Mouse (Mus musculus) frontal cortex, postnatal 14 days (tissue): ENCODE measurements around the gene Tbc1d17.

ENCODE experiments used
- DNase-seq, 2 experiments: peaks; one replicate each; pipeline ENCODE4 v3.0.0; 2022; ENCODE audit warnings: low spot score in 2 of 2

The Tbc1d17 gene

DNA sequence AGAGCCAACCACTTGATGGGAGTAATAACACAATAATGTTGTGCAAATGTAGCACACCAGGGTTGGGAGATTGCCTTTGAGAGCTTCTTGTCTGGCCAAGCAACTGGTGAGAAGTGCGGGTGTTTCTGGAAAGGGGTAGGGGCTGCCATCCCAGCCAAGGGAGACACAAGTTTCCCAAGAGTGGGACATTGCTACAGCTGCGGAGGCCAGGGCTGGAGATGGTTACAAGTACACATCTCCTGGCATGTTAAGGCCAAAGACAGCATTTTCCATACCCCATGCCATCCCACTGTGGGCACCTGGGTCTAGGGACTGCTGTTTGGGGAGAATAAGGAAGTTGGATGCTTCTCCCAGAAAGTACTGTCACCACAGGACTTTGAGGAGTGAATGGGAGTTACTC lies 4.2 kb upstream of the Tbc1d17 start:
- no peak for DNase-seq

GRCm38 (mm10) chr7:44852259-44853027 lies 3.6 kb upstream of the Tbc1d17 start:
- DNase-seq, result no peak

- no peak for DNase-seq
Observed at GRCm38 (mm10) chr7:44851625-44852234, 2.9 kb upstream of the Tbc1d17 start.

DNA sequence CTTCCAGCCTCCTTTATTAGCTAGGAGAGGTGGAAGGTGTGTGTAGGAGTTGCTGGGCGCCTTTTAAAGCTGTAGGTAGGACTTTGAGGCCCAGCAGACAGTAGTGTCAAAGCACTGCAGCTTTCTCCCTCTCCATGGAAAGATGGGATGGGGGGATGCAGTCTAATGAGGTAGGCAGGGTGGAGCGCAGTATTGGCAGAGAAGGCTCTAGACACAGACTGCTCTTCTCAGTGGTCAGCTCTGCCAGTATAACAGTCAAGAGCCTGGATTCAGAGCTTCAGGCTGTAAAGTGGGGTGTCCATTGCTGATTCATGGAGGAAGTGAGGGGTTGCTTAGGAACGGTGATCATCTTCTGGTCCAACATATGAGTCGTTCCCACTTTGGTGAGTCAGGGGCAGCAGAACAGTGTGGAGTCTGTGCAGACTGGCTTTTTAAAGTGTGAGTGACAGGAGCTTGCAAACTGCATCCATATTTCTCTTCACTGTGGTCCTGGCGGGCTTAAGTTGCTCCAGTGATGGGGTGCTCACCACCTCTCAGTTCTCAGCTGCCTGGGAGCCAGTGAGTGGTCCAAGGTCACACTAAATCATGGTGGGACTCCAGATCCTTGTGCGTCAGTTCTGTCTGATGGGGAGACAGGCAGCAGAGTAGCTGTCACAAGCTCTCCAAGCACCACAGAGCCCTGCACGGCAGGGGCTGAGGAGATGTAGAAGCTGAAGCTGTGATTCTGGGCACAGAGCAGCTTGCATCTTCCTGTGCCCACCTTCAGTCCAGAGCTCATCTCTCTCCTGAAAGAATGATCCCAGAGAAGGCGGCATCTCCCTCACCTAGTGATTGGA lies 2.1 kb upstream of the Tbc1d17 start:
- DNase-seq, result no peak

DNA sequence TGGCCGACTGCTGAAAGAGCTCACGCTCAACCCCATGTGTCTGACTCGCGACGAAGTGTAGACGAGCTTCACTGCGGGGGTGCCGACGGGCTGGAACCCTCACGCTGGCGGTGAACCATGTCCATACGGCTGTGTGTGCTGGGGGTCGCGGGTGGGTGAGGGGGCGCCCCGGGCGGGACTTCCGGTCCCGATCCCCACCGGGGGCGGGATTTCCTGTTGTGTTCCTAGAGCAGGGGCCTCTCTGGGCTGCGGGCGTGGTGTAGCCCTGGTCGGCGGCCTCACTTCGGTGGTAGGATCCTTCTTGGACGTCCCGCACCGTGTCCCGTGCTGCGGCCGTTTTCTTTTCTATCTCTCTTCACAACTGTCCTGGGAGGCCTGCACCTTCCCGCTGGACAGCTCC lies 1.3 kb upstream of the Tbc1d17 start:
- DNase-seq, result peak in 1 of 2 experiments; percentile 67

DNA sequence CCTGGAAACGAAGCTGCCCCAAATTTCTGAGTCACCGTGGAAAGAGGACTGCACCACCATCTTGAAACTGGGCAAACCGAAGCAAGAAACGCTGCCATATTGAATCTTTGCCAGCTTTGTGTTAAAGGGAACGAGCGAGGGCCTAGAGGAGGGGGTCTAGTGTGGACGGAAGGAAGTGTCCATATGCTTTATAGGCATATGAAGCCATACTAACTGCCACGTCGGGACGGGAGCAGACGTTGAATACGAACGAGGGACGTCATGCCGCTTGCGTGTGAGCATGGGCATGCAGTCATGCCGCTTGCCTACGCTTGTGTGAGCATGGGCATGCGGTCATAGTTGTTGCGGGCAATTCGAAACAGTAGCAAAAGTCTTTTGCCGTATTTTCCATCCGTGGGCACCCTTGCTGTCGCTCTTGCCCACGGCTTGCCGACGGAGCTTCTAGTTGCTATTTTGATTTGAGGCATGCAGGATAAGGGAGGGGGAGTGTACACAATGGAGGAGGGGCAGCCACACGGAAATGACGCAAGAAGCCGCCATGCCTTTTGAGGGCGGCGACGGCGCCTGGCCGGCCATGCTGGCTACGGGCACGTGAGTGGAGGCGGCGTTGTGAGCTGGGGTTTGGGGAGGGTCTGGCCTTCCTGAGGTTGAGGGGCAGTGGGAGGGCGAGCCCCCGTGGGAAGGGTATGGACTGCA lies 685 bp upstream of the Tbc1d17 start:
- DNase-seq, result peak; percentile 87 to 89

- no peak for DNase-seq
Observed at GRCm38 (mm10) chr7:44847772-44848171, 1.1 kb downstream of the Tbc1d17 start.

DNA sequence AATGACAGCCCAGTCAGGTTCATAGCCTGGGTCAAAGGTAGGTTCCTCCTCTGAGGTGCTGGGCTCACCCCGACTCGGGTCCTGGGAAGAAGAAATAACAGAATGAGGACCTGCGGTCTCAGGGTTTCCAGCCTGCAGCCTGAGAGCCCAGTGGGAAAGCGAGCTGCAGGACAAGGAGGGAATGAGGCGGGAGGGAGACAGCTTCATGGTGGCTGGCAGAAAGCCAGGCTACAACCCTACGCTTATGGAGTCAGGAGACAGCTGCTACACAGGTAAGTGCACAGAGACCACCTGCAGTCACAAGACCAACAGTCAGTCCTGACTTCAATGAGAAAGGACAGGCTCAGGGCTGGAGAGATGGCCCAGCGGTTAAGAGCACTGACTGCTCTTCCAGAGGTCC lies 2.1 kb downstream of the Tbc1d17 start:
- DNase-seq, result no peak

DNA sequence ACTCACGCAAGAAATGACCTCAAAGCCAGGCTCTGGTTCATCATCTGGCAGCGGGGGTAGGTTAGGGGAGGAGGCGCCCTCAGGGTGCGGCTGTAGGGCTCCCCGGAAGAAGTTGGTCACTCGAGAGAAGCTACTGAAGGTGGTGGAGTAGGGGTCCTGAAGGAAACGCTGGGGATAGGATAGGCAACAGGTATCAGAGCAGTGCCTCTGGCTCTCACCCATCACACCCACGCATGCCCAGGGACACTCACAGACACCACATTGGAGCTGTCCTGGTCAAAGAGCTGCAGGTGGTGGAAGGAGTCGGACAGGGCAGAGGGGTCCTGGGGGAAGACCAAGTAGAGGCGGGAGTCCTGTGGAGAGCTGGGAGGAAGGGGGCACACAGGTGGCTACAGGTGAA lies 3.9 kb downstream of the Tbc1d17 start:
- DNase-seq, result no peak

DNA sequence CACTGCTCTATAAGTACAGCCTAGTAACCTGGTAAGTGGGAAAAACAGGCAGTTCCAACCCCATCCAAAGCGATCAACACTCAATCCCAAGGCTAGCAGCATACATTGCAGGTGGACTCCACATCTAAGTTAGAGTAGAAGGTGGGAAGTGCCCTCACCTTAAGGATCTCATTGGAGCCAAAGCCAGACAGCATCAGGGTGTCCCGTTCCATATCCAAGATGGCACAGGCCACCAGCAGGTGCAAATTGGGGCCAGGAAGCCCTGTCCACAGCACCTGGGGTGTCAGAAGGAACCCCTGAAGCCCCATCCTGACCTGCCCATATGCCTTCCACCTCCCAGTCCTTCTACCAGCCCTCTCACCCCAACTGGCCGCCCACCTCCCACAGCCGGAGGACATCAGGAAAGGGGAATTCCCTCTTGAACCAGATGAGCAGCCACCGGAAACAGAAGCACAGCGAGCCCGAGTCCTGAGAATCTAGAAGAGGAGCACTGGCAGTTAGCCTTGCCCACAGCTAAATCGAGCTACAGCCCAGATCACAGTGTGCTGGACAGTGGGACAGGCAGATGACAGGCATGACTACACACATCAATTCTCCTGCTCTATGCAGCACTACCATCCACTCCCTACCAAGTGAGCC lies 6.9 kb downstream of the Tbc1d17 start:
- DNase-seq, result no peak

GRCm38 (mm10) chr7:44840426-44840825 lies 8.5 kb downstream of the Tbc1d17 start:
- no peak for DNase-seq

DNA sequence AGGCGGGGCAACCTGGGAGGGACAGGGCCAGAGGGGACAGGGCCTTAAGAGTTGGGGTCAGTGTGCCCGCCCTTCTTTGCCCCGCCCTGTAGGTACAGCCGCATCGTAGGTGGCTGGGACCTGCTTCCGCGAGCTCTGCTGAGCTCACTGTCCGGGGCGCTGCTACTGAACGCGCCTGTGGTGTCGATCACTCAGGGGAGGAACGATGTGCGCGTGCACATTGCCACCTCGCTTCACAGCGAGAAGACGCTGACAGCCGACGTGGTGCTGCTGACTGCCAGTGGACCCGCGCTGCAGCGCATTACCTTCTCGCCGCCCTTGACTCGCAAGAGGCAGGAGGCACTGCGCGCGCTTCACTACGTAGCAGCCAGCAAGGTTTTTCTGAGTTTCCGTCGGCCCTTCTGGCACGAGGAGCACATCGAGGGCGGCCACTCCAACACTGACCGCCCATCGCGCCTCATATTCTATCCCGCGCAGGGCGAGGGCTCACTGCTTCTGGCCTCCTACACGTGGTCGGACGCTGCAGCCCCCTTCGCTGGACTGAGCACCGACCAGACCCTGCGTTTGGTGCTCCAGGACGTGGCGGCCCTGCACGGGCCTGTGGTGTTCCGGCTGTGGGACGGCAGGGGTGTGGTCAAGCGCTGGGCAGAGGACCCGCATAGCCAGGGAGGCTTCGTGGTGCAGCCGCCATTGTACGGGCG lies 9.2 kb downstream of the Tbc1d17 start:
- DNase-seq, result peak in 1 of 2 experiments; percentile 51

- no peak for DNase-seq
Observed at GRCm38 (mm10) chr7:44839171-44839490, 9.7 kb downstream of the Tbc1d17 start.

GRCm38 (mm10) chr7:44838073-44838472 lies 10.8 kb downstream of the Tbc1d17 start:
- no peak for DNase-seq

DNA sequence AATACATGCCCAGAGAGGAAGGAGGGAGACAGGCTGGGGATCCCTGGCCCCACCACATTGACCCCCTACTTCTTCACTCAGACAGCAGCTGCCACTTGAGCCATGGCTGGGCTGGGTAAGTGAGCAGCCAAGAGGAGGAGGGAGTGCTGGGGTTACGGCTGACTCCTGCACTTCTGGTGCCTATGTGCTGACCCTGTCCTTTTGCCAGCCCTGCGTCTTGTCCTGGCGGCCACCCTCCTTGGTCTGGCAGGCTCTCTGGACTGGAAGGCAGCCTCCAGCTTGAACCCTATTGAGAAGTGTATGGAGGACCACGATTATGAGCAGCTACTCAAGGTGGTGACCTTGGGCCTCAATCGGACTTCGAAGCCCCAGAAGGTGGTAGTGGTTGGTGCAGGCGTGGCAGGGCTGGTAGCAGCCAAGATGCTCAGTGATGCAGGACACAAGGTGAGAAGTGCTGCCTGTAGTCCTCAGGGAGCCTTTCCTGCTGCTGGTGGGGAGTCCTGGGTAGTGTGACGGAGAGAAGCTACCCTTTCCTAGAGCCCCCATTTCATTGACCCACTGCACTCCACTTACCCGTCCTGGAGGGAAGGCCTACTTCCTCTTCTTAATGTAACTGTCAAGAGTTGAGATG lies 12.3 kb downstream of the Tbc1d17 start:
- no peak for DNase-seq

DNA sequence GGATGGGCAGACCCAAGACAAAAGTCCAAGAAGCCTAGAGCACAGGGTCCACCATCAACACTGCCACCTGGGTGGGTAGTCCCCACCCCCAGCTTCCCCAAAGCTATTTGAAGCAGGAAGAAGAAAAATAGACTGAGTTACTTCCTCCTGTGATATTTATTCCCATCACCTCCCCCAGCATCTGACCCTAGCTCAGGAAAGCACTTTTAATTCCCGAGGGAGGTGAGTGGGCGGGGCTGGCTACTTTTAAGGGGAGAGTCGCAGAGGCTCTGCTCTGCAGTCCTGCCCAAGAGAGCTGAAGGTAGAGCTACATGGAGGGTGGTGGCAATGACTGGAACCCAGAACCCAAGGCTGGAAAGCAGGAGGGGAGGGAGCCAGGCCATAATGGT lies 12.9 kb downstream of the Tbc1d17 start:
- no peak for DNase-seq

GRCm38 (mm10) chr7:44835373-44836015 lies 13.4 kb downstream of the Tbc1d17 start:
- DNase-seq, result no peak

DNA sequence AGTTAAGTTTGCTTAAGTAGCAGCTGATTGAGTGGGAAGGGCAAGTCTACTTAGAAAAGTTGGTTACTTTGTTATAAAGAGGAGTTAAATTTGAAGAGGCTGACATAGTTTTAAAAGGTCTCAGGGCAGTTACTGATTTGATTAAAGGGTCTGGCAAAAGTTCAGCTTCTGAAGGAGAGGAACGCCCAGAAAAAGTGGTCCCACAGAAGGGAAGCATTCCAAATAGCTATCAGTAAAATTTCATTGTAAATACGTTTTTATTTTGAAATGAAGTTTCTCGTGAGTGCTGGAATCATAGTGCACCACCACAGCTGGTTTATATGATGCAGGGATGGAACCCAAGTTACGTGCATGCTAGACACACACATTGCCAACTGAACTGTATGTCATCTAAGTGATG lies 16.1 kb downstream of the Tbc1d17 start:
- DNase-seq, result no peak

GRCm38 (mm10) chr7:44828706-44829105 lies 20.2 kb downstream of the Tbc1d17 start:
- DNase-seq, result no peak

DNA sequence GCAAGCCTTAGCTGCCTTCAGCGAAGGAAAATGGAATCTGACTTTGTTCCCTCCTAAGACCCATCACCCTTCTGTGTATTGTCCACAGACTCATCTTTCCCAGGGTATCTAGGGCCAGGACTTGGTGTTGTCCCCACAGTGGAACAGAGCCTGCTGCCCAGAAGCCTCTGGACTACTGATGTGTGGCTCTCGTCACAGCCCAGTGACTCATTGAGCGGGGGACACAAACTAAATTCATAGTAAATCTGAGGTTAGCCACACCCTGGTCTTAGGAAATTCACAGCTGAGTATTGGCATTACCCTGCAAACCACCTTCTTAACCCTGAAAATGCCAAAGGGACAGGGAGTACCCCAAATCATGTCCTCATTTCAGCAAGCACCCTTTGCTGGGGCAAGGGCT lies 22.1 kb downstream of the Tbc1d17 start:
- DNase-seq, result no peak
